Mouse (Mus musculus) splenic B cell, adult 2 months (primary cell): Measurements from ENCODE around the gene Hist1h4f.
A peak's percentile ranks its signal among the peaks of the same experiment; 100 is the strongest.

Experiments used
- DNase-seq: peaks from one replicate; pipeline ENCODE4 v3.0.0-alpha.2; 2011; ENCODE audit warnings: low read depth, low spot score
- H3K27me3 ChIP-seq: 2 replicates; pipeline ENCODE4 v1.6.1; 2012; ENCODE audit warnings: mild to moderate bottlenecking, low read length, moderate library complexity, mixed read lengths; ENCODE audit not compliant: control insufficient read depth, poor library complexity, insufficient read depth, severe bottlenecking
- H3K36me3 ChIP-seq: 2 replicates; pipeline ENCODE4 v1.6.1; 2012; ENCODE audit warnings: mild to moderate bottlenecking, low read length, moderate library complexity, mixed read lengths; ENCODE audit not compliant: control insufficient read depth, poor library complexity, insufficient read depth, severe bottlenecking

Gene Hist1h4f

DNA sequence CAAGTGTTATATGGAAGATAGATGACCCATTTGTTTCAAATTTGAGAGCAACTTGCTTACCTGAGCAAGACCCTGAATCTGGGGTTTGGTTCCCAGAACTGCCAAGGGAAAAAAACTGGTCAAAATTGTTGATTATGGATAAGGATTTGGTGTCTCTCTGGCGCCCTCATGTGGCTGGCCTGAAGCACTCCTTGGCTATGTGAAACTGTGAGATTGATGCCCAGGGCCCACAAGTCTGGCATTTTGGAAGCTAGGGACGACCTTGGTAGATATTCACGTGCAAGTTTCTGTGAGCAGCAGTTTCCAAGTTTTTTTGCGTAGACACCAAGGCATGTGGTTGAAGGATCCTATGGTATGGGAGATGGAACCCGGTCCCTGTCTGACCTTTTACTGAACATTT, 26.8 kb downstream of the Hist1h4f start:
- no peaks in the 10 kb centered on the region for H3K27me3 ChIP-seq
- DNase-seq: peak; percentile 88
- H3K36me3 ChIP-seq: no peaks in the 10 kb centered on the region

DNA sequence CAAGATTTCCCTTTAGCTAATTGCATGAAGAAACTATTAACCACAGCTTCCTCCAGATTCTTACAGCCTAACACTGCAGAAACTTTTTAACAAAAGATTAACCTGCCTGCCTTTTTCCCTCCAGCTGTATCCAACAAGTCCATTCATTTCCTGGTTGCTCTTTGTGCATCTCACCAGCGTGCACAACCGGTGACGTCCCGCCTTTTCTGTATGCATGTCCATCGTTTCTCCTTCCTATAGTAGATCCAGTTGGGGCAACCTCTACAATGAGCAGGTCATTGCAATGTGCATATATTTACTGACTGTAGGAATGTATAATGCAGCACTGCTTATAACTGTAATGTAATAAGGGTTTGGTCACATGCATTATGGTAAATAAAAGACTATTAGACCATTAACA, 27.5 kb downstream of the Hist1h4f start:
- Histone ChIP-seq H3K36me3 (no peaks in the 10 kb centered on the region), H3K27me3 (no peaks in the 10 kb centered on the region)
- DNase-seq: no peak

DNA sequence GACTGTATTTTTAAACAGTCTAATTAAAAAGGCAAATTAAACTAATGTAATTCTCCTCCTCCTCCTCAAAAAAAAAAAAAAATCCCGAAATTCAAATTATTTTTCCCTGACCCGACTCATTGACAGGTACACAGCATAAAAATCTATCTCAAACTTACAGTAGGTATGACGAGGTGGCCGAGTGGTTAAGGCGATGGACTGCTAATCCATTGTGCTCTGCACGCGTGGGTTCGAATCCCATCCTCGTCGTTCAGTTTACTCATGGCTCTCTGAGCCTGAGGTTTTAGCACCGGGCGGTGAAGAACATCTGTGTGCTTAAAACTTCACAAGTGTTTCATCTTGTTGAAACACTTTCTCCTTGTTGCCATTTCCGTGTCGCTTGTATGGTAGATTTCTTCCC, 29.7 kb downstream of the Hist1h4f start:
- DNase-seq: peak; percentile 83
- Histone ChIP-seq H3K27me3 (no peaks in the 10 kb centered on the region), H3K36me3 (no peaks in the 10 kb centered on the region)

DNA sequence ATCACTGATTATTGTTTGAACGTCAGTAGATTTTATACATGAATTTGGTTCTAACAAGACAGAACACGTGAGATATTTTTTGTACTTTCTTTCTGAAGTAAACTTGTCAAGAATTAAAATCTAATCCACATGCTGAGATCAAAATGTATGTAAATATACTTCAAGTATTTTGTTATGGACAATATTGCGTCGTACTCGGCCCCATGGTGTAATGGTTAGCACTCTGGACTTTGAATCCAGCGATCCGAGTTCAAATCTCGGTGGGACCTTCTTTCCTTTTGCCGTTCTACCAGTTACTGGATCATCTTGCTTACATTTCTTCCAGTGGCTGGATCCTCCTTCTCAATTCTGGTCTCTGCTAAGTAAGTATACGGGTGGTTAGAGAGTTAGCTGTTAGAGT, 32.0 kb downstream of the Hist1h4f start:
- DNase-seq: peak; percentile 85
- no peaks in the 10 kb centered on the region for H3K27me3 ChIP-seq
- H3K36me3 ChIP-seq: no peaks in the 10 kb centered on the region

DNA sequence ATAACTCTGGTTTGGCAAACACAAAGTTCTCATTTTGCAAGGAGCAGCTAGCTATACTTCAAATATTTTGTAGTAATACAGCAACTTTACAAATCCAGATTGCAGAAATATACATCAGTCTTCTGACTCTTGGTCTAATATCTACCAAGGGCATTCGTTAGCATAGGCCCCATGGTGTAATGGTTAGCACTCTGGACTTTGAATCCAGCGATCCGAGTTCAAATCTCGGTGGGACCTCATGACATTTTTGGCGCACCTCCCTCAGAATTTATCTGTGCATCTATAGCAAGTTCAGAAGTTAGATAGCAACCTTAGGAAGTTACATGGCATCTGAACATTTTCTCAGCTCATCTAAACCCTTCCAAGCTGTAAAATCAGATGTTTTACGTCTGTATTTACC, 32.6 kb downstream of the Hist1h4f start:
- peak; percentile 91 for DNase-seq
- Histone ChIP-seq H3K36me3 (no peaks in the 10 kb centered on the region), H3K27me3 (no peaks in the 10 kb centered on the region)

DNA sequence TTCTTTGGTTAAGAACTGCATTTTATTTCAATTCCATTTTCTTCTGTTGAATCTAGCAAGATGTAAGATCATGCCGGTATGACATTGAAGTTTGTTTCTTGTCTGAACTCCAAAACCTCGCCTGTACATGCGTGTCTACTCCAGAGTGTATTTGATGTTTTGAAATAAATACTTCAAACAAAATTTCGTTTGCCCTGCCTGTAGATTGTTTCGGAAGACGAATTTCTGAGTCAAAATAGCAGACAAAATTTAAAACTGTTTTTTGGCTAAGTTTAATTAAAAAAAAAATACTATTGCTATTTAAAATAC, 33.2 kb downstream of the Hist1h4f start:
- DNase-seq: no peak
- Histone ChIP-seq H3K36me3 (no peaks in the 10 kb centered on the region), H3K27me3 (no peaks in the 10 kb centered on the region)

DNA sequence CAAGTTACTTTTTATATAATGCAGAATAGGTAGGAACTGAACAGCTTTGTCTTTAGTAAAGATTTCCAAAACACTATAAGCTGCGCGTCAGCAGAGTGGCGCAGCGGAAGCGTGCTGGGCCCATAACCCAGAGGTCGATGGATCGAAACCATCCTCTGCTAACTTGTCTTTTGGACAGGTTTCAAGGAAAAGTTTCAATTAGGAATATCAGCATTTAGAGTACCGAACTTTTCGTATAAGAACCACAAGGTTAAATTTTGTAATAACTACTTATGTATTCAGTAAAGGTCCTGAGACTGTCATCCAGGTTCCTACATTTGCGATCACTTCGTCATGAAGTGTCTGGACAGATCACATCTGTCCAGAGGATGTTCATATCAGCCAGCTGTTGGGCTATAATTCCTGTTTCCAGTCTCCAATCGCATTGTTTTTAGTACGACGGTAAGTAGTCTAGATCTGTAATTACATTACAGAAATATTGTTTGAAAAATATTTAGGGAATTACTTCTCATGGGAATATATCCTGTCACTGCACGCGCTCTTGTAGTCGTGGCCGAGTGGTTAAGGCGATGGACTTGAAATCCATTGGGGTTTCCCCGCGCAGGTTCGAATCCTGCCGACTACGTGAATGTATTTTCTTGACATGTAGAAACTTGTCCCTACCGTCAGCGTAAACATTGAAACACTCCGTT, 33.7 kb downstream of the Hist1h4f start:
- Histone ChIP-seq H3K36me3 (no peaks in the 10 kb centered on the region), H3K27me3 (no peaks in the 10 kb centered on the region)
- DNase-seq: peak; percentile 88

DNA sequence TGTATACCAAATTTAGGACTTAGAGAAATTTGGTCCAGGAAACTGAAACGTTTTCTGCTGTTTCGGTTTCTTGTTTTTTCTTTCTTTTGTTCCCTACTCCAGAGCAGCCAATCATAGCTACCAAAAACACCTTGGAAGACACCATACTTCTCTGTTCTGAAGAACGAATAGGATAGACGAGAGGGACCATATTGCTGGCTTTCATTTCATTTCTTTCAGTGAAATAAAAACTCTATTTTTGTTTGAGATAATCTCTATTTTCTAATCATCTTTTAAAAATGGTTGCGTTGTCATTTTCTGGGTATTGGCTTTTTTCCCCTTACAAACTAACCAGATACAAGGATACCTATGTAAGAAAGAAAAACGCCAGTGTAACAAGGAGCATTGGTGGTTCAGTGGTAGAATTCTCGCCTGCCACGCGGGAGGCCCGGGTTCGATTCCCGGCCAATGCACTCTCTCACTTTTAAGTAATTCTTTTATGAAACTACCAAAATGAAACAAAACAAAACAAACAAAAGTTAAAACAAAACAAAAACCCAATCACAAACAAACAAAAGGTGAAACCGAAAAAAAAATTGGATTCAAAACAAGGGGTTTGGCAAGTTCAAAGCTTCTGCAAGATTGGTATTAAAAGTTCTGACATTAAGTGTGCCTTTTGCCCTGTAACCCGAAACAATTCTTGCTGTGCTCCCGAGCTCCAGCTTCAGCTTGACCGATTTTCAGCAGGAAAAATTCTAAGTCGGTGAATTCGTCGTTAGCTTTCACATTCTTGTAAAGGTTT, 34.4 kb downstream of the Hist1h4f start:
- DNase-seq: peak; percentile 90
- Histone ChIP-seq H3K36me3 (no peaks in the 10 kb centered on the region), H3K27me3 (no peaks in the 10 kb centered on the region)

DNA sequence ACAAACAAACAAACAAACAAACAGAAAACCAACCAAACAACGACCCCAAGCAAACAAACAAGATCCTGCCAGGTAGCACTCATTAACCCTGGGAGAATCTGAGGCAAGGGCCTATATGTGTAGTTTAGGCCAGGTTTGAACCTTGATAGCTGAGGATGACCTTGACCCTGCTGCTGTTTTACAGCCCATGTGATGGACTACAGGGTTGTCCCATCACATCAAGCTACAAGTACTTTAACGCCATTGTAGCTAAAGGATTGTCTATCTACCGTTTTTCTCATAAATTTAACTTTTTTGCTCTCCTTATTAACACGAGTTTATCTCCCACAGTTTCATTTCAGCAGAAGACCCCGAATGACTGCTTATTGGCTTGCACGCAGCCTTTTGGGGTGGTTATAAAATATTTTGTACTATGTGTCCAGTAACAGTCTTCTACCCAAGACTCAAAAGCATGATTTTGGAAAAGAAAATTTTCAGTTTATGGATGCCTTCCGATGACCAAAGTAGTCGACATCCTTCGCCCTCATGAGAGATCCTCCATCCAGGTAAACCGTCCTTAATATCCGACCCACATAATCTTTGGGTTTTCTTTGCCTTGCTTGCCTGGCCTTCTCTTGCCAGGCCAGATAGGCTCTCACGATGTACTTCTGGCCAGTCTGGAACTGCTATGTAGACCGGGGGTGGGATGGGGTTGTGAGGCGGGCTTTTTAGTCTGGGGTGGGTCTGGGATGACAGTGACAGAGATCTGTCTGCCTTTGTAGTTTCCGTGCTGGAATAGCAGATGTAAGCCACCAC, 35.4 kb downstream of the Hist1h4f start:
- no peak for DNase-seq
- H3K36me3 ChIP-seq: no peaks in the 10 kb centered on the region
- H3K27me3 ChIP-seq: no peaks in the 10 kb centered on the region

DNA sequence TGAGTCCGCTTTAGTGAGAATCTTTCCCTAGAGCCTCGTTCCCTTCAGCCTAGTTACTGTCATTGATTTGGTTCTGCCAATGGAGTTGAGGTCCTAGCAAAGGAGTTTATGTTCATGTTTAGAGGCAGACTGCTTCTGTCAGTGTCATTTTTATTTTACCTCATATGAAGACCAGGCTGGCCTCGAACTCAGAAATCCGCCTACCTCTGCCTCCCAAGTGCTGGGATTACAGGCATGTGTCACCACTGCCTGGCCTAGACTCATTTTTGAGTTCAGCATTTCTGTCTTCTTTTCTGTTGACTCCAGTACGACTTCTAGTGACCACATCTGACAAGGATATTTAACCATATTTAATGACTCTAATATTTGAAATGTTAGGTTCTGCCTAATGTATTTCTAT, 36.2 kb downstream of the Hist1h4f start:
- Histone ChIP-seq H3K36me3 (no peaks in the 10 kb centered on the region), H3K27me3 (no peaks in the 10 kb centered on the region)
- no peak for DNase-seq

DNA sequence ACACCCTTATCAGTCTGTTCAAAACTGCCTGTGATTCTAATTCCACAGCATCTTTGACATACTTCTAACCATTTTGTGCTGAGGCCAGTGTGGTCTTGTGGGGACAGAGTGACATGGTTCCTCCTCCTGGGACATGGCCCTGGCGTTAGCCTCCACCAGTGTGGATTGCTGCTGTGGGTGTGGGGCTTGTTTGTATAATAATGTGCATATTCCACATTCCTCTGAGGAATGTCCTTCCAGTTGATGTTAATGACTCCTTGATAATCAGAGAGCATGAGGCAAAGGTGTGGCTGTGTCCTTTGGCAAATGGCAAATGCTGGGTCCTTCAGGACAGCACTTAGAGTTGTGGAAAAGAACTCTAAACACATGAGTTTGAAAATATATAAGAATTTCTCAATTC, 37.9 kb downstream of the Hist1h4f start:
- no peak for DNase-seq
- H3K36me3 ChIP-seq: no peaks in the 10 kb centered on the region
- no peaks in the 10 kb centered on the region for H3K27me3 ChIP-seq

DNA sequence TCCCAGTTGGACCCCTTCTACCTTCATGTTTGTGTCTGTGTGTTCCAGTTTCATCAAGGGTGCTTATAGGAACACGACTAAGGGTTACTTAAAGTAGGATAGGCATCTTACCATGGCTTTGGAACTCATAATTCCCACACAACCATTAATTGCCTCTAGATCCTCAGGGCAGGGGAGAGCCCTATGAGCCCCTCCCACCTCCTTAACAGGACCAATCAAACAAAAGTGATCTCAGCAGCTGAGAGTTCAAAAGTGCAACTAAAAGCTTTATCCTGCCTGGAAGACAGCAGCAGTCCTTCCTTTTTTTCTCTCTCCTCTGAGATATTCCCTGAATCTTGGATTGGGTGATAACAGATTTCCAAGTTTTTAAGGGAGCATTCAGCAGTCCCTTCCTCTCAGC, 41.3 kb downstream of the Hist1h4f start:
- no peak for DNase-seq
- no peaks in the 10 kb centered on the region for H3K36me3 ChIP-seq
- H3K27me3 ChIP-seq: no peaks in the 10 kb centered on the region

DNA sequence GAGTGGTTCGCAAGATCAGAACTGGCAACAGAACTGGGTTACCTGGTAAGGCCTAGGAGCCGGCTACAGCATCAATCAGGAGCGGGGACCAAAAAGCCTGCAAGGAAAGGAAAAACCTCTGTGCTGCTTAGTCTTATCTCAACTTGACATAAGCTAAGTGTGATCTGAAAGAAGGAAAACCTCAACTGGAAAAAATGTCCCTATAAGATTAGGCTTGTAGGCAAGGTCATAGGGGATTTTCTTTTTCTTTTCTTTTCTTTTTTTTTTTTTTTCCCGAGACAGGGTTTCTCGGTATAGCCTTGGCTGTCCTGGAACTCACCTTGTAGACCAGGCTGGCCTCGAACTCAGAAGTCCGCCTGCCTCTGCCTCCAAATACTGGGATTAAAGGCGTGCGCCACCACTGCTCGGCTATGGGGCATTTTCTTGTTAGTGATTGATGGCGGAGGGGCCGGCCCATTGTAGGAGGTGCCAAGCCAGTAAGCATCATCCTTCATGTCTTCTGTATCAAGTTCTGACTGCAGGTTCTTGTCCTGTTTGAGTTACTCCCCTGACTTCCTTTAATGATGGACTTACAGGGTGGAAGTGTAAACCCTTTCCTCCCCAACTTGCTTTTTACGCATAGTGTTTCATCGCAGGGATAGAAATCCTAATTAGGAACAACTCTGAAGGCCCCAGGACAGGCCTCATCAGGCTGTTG, 44.5 kb downstream of the Hist1h4f start:
- Histone ChIP-seq H3K36me3 (no peaks in the 10 kb centered on the region), H3K27me3 (no peaks in the 10 kb centered on the region)
- DNase-seq: no peak

DNA sequence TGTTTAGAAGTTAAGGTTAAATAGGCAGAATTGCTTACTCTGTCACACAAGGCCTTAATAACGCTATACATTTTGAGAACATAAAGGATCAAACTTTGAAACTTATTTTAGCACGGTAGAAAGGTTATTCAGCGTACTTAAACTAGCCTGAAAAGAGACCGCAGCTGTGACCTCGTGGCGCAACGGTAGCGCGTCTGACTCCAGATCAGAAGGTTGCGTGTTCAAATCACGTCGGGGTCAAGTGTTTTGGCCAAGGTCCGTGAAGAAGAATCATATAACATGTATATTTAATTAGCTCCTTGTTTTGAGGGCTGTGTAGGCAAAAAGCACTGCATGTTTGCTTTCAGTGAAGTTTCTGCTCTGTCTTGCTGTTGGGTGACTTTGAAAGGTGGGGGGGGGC, 45.1 kb downstream of the Hist1h4f start:
- DNase-seq: peak; percentile 66
- Histone ChIP-seq H3K27me3 (no peaks in the 10 kb centered on the region), H3K36me3 (no peaks in the 10 kb centered on the region)
